Mouse (Mus musculus): ENCODE results near the gene Mast2. TPM values are rescaled to one million over a fixed set of nuclear protein-coding genes. Genes with fewer than 3 reads are reported as not detected.

Mast2 gene
- total RNA-seq, 4 experiments from 2014 or later = 121 to 144 (median 138) TPM

GRCm38 (mm10) chr4:116411401-116411800 lies 52.6 kb downstream of the Mast2 start:
- no peak for DNase-seq (ENCODE audit: low spot score)

GRCm38 (mm10) chr4:116406668-116407067 lies 57.3 kb downstream of the Mast2 start:
- no peak for DNase-seq (ENCODE audit: low spot score)

GRCm38 (mm10) chr4:116405955-116406351 lies 58.0 kb downstream of the Mast2 start:
- DNase-seq (ENCODE audit: low spot score) = no peak

GRCm38 (mm10) chr4:116405276-116405954 lies 58.6 kb downstream of the Mast2 start:
- no peak for DNase-seq (ENCODE audit: low spot score)

GRCm38 (mm10) chr4:116403884-116404283 lies 60.1 kb downstream of the Mast2 start:
- DNase-seq (ENCODE audit: low spot score) = peak; percentile 12

GRCm38 (mm10) chr4:116402708-116403107 lies 61.3 kb downstream of the Mast2 start:
- no peak for DNase-seq (ENCODE audit: low spot score)

GRCm38 (mm10) chr4:116398051-116398450 lies 65.9 kb downstream of the Mast2 start:
- no peak for DNase-seq (ENCODE audit: low spot score)

- peak; percentile 64 for DNase-seq (ENCODE audit: low spot score)
These were observed 85.9 kb downstream of the Mast2 start for GRCm38 (mm10) chr4:116377973-116378667.

- DNase-seq (ENCODE audit: low spot score) = peak; percentile 84
These were observed 92.3 kb downstream of the Mast2 start for GRCm38 (mm10) chr4:116371676-116372075.

GRCm38 (mm10) chr4:116358099-116358498 lies 105.9 kb downstream of the Mast2 start:
- no peak for DNase-seq (ENCODE audit: low spot score)

GRCm38 (mm10) chr4:116352919-116353318 lies 111.1 kb downstream of the Mast2 start:
- no peak for DNase-seq (ENCODE audit: low spot score)

- DNase-seq (ENCODE audit: low spot score) = no peak
These were observed 111.5 kb downstream of the Mast2 start for GRCm38 (mm10) chr4:116352496-116352895.

GRCm38 (mm10) chr4:116342119-116342518 lies 121.9 kb downstream of the Mast2 start:
- DNase-seq (ENCODE audit: low spot score) = peak; percentile 42

GRCm38 (mm10) chr4:116336294-116336693 lies 127.7 kb downstream of the Mast2 start:
- DNase-seq (ENCODE audit: low spot score) = no peak

- DNase-seq (ENCODE audit: low spot score) = no peak
These were observed 134.7 kb downstream of the Mast2 start for GRCm38 (mm10) chr4:116329256-116329655.

GRCm38 (mm10) chr4:116322127-116322526 lies 141.9 kb downstream of the Mast2 start:
- peak; percentile 59 for DNase-seq (ENCODE audit: low spot score)

GRCm38 (mm10) chr4:116317575-116317974 lies 146.4 kb downstream of the Mast2 start:
- no peak for DNase-seq (ENCODE audit: low spot score)

- peak; percentile 26 for DNase-seq (ENCODE audit: low spot score)
These were observed 159.4 kb downstream of the Mast2 start for GRCm38 (mm10) chr4:116304551-116304950.

- peak; percentile 33 for DNase-seq (ENCODE audit: low spot score)
These were observed 163.1 kb downstream of the Mast2 start for GRCm38 (mm10) chr4:116300878-116301355.

- DNase-seq (ENCODE audit: low spot score) = no peak
These were observed 170.7 kb downstream of the Mast2 start for GRCm38 (mm10) chr4:116293296-116293695.

GRCm38 (mm10) chr4:116291561-116291960 lies 172.4 kb downstream of the Mast2 start:
- DNase-seq (ENCODE audit: low spot score) = no peak

- no peak for DNase-seq (ENCODE audit: low spot score)
These were observed 181.8 kb downstream of the Mast2 start for GRCm38 (mm10) chr4:116282211-116282610.

- DNase-seq (ENCODE audit: low spot score) = no peak
These were observed 195.8 kb downstream of the Mast2 start for GRCm38 (mm10) chr4:116268220-116268619.
